Mouse (Mus musculus): ENCODE results near the gene Usp53.
"Not testable (repeated sequence)": the region's sequence is repeated elsewhere in the genome, so short reads cannot be mapped to it uniquely, and the experiment has no call there.

Gene Usp53

GRCm38 (mm10) chr3:122950129-122950528, 34.2 kb downstream of the Usp53 start:
- DNase-seq (ENCODE audit: low spot score in 2 of 2): no peak

GRCm38 (mm10) chr3:122943387-122943890, 40.9 kb downstream of the Usp53 start:
- DNase-seq (ENCODE audit: low spot score in 2 of 2): no peak

GRCm38 (mm10) chr3:122939215-122939614, 45.1 kb downstream of the Usp53 start:
- no peak for DNase-seq (ENCODE audit: low spot score in 2 of 2)

GRCm38 (mm10) chr3:122937176-122937575, 47.1 kb downstream of the Usp53 start:
- not testable (repeated sequence) for DNase-seq (ENCODE audit: low spot score in 2 of 2)

- DNase-seq (ENCODE audit: low spot score in 2 of 2): no peak
Observed at GRCm38 (mm10) chr3:122932466-122932865, 51.8 kb downstream of the Usp53 start.

GRCm38 (mm10) chr3:122929723-122930122, 54.6 kb downstream of the Usp53 start:
- no peak for DNase-seq (ENCODE audit: low spot score in 2 of 2)

- DNase-seq (ENCODE audit: low spot score in 2 of 2): peak; percentile 98 to 99
Observed at GRCm38 (mm10) chr3:122924009-122924914, 60.0 kb downstream of the Usp53 start, which contains the start of gene 1810037I17Rik. TSS of gene 1810037I17Rik (plus strand) at chr3:122924203.

GRCm38 (mm10) chr3:122923147-122923546, 61.2 kb downstream of the Usp53 start:
- DNase-seq (ENCODE audit: low spot score in 2 of 2): no peak

- no peak for DNase-seq (ENCODE audit: low spot score in 2 of 2)
Observed at GRCm38 (mm10) chr3:122921676-122922527, 62.4 kb downstream of the Usp53 start.

GRCm38 (mm10) chr3:122920572-122921435, 63.5 kb downstream of the Usp53 start:
- DNase-seq (ENCODE audit: low spot score in 2 of 2): no peak

- DNase-seq (ENCODE audit: low spot score in 2 of 2): no peak
Observed at GRCm38 (mm10) chr3:122919260-122919659, 65.0 kb downstream of the Usp53 start, which contains the start of gene Gm10959. TSS of gene Gm10959 (minus strand) at chr3:122919360.

GRCm38 (mm10) chr3:122918672-122919071, 65.6 kb downstream of the Usp53 start:
- no peak for DNase-seq (ENCODE audit: low spot score in 2 of 2)

GRCm38 (mm10) chr3:122916191-122916680, 68.1 kb downstream of the Usp53 start:
- DNase-seq (ENCODE audit: low spot score in 2 of 2): no peak

- no peak for DNase-seq (ENCODE audit: low spot score in 2 of 2)
Observed at GRCm38 (mm10) chr3:122915493-122915892, 68.8 kb downstream of the Usp53 start.

- no peak for DNase-seq (ENCODE audit: low spot score in 2 of 2)
Observed at GRCm38 (mm10) chr3:122907841-122908240, 76.5 kb downstream of the Usp53 start.

GRCm38 (mm10) chr3:122903746-122904433, 80.4 kb downstream of the Usp53 start:
- no peak for DNase-seq (ENCODE audit: low spot score in 2 of 2)

- DNase-seq (ENCODE audit: low spot score in 2 of 2): no peak
Observed at GRCm38 (mm10) chr3:122898254-122898653, 86.1 kb downstream of the Usp53 start.

- no peak for DNase-seq (ENCODE audit: low spot score in 2 of 2)
Observed at GRCm38 (mm10) chr3:122895189-122895731, 89.0 kb downstream of the Usp53 start.

- DNase-seq (ENCODE audit: low spot score in 2 of 2): no peak
Observed at GRCm38 (mm10) chr3:122894772-122895171, 89.5 kb downstream of the Usp53 start, which contains the start of gene Fabp2. TSS of gene Fabp2 (plus strand) at chr3:122895072.

- DNase-seq (ENCODE audit: low spot score in 2 of 2): peak in 1 of 2 experiments; percentile 21
Observed at GRCm38 (mm10) chr3:122888371-122888819, 95.9 kb downstream of the Usp53 start.
